Mouse (Mus musculus): ENCODE results near the gene Ncam1. TPM values are rescaled to one million over a fixed set of nuclear protein-coding genes. Genes with fewer than 3 reads are reported as not detected.

The Ncam1 gene
- polyA plus RNA-seq, 1 experiment from 2014 or later, result 163 TPM

DNA sequence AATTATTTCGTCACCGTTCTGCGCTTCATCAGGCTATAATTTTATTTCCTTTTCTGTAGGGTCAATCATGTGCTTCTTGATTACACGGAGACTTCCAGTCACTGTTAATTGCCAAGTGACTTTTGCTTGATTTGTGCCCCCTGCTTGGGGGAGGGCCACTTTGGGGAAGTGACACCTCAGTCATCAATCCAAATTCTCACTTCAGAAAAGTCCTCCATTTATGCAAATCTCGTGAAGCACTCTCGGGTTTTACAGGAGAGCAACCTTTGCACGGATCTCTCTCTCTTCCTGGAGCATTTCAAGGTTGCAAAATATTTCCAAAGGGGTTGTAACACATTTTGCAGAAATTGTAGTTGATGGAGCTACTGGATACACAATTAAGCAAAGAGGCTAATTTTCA lies 267.5 kb downstream of the Ncam1 start:
- WGBS, result 63% methylated on average over 7 of the region's 7 CpGs
- Histone ChIP-seq H3K27ac (ENCODE audit: low read depth, low read length) (no peak overlapping the region), H3K4me1 (ENCODE audit: control insufficient read depth, insufficient read depth, low read length) (peaks cover 19% of the 10 kb centered on the region)

DNA sequence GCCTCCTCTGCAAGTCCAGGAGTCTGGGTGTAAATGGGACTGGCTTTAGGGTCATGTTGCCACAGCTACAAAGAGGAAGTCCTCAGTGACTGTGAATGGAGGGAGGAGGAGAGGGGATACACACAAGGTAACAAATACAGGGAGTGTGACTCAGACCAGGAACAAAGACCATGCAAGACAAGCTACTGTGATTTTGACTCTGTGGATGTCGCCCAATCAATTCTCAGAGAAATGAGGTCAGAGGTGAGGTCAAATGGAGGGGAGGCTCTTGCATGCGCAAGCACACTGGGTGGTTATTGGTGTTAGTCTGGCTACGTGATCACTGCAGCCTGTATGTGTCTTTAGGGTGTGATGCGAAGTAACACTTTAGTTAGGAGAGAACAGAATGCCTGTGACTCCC lies 268.0 kb downstream of the Ncam1 start:
- Histone ChIP-seq H3K4me3 (ENCODE audit: low read depth, low read length) (no peak overlapping the region), H3K9me3 (replicated peaks; ENCODE audit: control insufficient read depth, low read length) (no peaks in the 10 kb centered on the region), H3K36me3 (ENCODE audit: control insufficient read depth, insufficient read depth, low read length) (peaks cover 16% of the 10 kb centered on the region; the same call in 1 of the 2 replicates), H3K4me1 (ENCODE audit: control insufficient read depth, insufficient read depth, low read length) (peaks cover 19% of the 10 kb centered on the region), H3K9ac (ENCODE audit: low read length) (no peak overlapping the region), H3K4me2 (ENCODE audit: low read length) (no peak overlapping the region), H3K27ac (ENCODE audit: low read depth, low read length) (no peak overlapping the region), H3K27me3 (replicated peaks; ENCODE audit: control insufficient read depth, insufficient read depth, low read length) (no peaks in the 10 kb centered on the region)
- no peak for ATAC-seq
- 70% methylated on average over 4 of the region's 4 CpGs for WGBS
- DNase-seq (ENCODE audit: low spot score), result no peak

More for the DNA sequence above, 267.5 kb downstream of the Ncam1 start:
- Histone ChIP-seq H3K4me2 (ENCODE audit: low read length) (no peak overlapping the region), H3K4me3 (ENCODE audit: low read depth, low read length) (no peak overlapping the region), H3K36me3 (ENCODE audit: control insufficient read depth, insufficient read depth, low read length) (peaks cover 18% of the 10 kb centered on the region; the same call in 1 of the 2 replicates), H3K27me3 (replicated peaks; ENCODE audit: control insufficient read depth, insufficient read depth, low read length) (no peaks in the 10 kb centered on the region), H3K9me3 (replicated peaks; ENCODE audit: control insufficient read depth, low read length) (no peaks in the 10 kb centered on the region), H3K9ac (ENCODE audit: low read length) (no peak overlapping the region)
- ATAC-seq (no peak), DNase-seq (ENCODE audit: low spot score) (no peak)

DNA sequence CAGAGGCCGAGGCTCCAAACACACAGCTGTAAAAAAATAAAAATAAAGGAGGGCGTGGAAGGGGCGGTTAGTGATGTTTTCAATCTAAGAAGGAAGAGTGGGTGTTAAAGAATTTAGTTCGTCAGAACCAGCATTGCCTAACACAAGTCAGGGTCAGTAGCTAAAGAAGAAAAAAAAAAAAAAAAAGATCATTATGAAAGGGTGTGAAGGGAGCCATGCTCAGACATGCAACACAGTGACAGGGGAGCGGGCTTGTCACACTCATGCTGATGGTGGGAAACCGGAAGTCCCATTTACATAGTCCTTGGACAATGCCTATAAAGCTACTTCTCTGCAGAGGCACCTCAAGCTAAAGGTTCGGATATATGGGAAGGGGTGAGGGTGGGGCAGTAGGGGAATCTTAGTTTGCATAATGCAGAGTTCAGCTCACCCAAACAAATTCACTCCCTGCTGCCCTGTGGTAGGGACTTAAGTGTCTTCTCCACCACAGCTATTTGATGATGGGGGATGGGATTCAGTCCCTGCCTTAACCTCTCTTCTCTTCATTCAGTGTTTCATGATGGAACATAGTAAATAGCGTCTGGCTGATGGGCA lies 269.3 kb downstream of the Ncam1 start:
- WGBS, result 66% methylated on average over 8 of the region's 8 CpGs
- Histone ChIP-seq H3K36me3 (ENCODE audit: control insufficient read depth, insufficient read depth, low read length) (peaks cover 16% of the 10 kb centered on the region; the same call in 1 of the 2 replicates), H3K4me1 (ENCODE audit: control insufficient read depth, insufficient read depth, low read length) (peaks cover 14% of the 10 kb centered on the region), H3K4me3 (ENCODE audit: low read depth, low read length) (no peak overlapping the region), H3K4me2 (ENCODE audit: low read length) (no peak overlapping the region), H3K9me3 (replicated peaks; ENCODE audit: control insufficient read depth, low read length) (no peaks in the 10 kb centered on the region), H3K9ac (ENCODE audit: low read length) (no peak overlapping the region), H3K27me3 (replicated peaks; ENCODE audit: control insufficient read depth, insufficient read depth, low read length) (no peaks in the 10 kb centered on the region), H3K27ac (ENCODE audit: low read depth, low read length) (no peak overlapping the region)
- ATAC-seq (no peak), DNase-seq (ENCODE audit: low spot score) (no peak)

DNA sequence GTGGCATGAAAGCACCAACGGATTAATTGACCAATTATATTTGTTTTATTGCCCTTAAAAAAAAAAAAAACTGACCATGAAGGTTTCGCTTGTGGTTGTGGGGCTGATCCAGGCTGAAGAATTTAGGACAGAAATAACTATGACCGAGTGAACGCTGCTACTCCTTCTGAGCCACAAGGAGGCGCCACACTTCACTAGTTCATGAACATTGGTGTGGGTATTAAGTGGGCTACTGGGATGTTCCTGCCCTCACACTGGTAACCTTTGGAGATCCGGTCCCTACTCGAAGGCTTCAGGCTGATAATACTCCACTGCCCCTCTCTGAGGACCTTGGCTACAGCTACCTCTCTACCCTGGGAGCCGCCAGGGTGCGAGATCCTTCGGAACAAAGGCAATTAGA lies 269.8 kb downstream of the Ncam1 start:
- H3K27me3 ChIP-seq (replicated peaks; ENCODE audit: control insufficient read depth, insufficient read depth, low read length), result no peaks in the 10 kb centered on the region
- no peak overlapping the region for H3K4me2 ChIP-seq (ENCODE audit: low read length)
- DNase-seq (ENCODE audit: low spot score) (peak; percentile 76), ATAC-seq (no peak; the same call in 1 of the 2 replicates)
- WGBS, result 52% methylated on average over 10 of the region's 10 CpGs
- no peaks in the 10 kb centered on the region for H3K9me3 ChIP-seq (replicated peaks; ENCODE audit: control insufficient read depth, low read length)
- no peak overlapping the region for H3K4me3 ChIP-seq (ENCODE audit: low read depth, low read length)
- no peak overlapping the region for H3K9ac ChIP-seq (ENCODE audit: low read length)
- H3K27ac ChIP-seq (ENCODE audit: low read depth, low read length), result no peak overlapping the region
- peaks cover 16% of the 10 kb centered on the region; the same call in 1 of the 2 replicates for H3K36me3 ChIP-seq (ENCODE audit: control insufficient read depth, insufficient read depth, low read length)
- peaks cover 10% of the 10 kb centered on the region for H3K4me1 ChIP-seq (ENCODE audit: control insufficient read depth, insufficient read depth, low read length)

DNA sequence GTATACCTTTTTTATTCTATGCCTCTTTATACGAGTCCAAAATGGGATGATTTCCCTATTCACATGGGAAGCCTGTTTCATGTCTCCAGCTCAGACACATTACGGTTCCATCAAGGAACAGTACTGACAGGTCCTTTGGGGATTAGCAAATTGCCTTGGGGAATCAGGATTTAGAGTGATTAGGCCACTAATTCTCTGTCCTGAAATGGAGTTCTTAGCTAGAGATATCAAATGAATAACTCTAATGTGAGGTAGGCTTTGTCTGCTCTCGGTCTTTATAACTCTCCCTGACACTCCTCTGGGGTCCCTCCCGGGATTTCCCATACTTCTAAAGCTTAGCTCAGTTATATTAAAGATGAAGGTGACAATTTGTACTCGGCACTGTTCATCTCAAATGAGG lies 270.7 kb downstream of the Ncam1 start:
- H3K9me3 ChIP-seq (replicated peaks; ENCODE audit: control insufficient read depth, low read length), result no peaks in the 10 kb centered on the region
- H3K27me3 ChIP-seq (replicated peaks; ENCODE audit: control insufficient read depth, insufficient read depth, low read length), result no peaks in the 10 kb centered on the region
- peaks cover 17% of the 10 kb centered on the region; the same call in 1 of the 2 replicates for H3K36me3 ChIP-seq (ENCODE audit: control insufficient read depth, insufficient read depth, low read length)
- no peak overlapping the region for H3K27ac ChIP-seq (ENCODE audit: low read depth, low read length)
- 29% methylated on average over 5 of the region's 5 CpGs for WGBS
- H3K4me1 ChIP-seq (ENCODE audit: control insufficient read depth, insufficient read depth, low read length), result peaks cover 6% of the 10 kb centered on the region
- DNase-seq (ENCODE audit: low spot score), result no peak
- H3K9ac ChIP-seq (ENCODE audit: low read length), result no peak overlapping the region
- no peak for ATAC-seq
- no peak overlapping the region for H3K4me3 ChIP-seq (ENCODE audit: low read depth, low read length)
- H3K4me2 ChIP-seq (ENCODE audit: low read length), result no peak overlapping the region

DNA sequence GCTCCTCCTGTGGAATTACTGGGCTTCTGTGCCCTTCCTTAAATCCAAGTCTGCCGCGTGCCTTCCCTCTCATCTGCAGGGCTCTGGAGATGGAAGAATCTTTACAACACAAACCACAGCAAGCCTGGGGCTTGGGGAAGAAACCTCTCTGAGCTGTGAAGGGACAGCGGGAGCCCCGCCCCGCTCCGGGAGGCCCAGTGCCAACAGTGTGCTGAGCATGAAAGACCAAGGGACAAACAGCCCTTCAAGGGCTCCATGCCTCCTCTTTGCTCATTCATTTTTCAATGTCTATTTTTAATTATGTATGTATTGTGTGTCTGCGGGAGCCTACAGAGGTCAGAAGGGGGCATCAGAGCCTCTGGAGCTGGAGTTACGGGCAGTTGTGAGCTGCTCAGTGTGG lies 271.4 kb downstream of the Ncam1 start:
- Histone ChIP-seq H3K27ac (ENCODE audit: low read depth, low read length) (peak overlapping the region; percentile 39; the same call in 1 of the 2 replicates), H3K36me3 (ENCODE audit: control insufficient read depth, insufficient read depth, low read length) (peaks cover 21% of the 10 kb centered on the region; the same call in 1 of the 2 replicates), H3K4me2 (ENCODE audit: low read length) (no peak overlapping the region), H3K4me3 (ENCODE audit: low read depth, low read length) (no peak overlapping the region), H3K9me3 (replicated peaks; ENCODE audit: control insufficient read depth, low read length) (no peaks in the 10 kb centered on the region), H3K27me3 (replicated peaks; ENCODE audit: control insufficient read depth, insufficient read depth, low read length) (no peaks in the 10 kb centered on the region), H3K9ac (ENCODE audit: low read length) (no peak overlapping the region), H3K4me1 (ENCODE audit: control insufficient read depth, insufficient read depth, low read length) (peaks cover 6% of the 10 kb centered on the region)
- no peak for DNase-seq (ENCODE audit: low spot score)
- 54% methylated on average over 8 of the region's 8 CpGs for WGBS
- no peak; the same call in 1 of the 2 replicates for ATAC-seq

DNA sequence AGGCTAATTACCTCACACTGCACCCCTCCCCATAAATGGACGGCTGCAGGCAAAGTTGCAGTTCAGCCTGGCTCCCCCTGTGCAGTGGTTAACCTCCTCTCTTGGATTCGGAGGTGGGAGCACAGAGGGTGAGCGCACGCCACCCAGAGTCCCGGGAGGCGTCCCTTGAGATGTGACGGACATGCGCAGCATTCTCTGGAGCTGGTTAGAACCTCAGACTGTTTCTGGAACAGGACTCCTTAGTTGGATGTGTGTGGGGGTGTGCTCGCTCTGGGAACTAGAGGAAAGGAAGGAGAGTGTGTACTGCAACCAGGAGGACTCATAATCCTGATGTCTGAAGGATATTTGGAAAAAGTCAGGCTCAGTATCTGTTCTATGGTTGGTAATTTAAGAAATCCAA lies 274.0 kb downstream of the Ncam1 start:
- Histone ChIP-seq H3K4me2 (ENCODE audit: low read length) (no peak overlapping the region), H3K9ac (ENCODE audit: low read length) (no peak overlapping the region), H3K4me1 (ENCODE audit: control insufficient read depth, insufficient read depth, low read length) (peaks cover 6% of the 10 kb centered on the region), H3K36me3 (ENCODE audit: control insufficient read depth, insufficient read depth, low read length) (peaks cover 31% of the 10 kb centered on the region), H3K4me3 (ENCODE audit: low read depth, low read length) (no peak overlapping the region), H3K9me3 (replicated peaks; ENCODE audit: control insufficient read depth, low read length) (no peaks in the 10 kb centered on the region), H3K27me3 (replicated peaks; ENCODE audit: control insufficient read depth, insufficient read depth, low read length) (no peaks in the 10 kb centered on the region), H3K27ac (ENCODE audit: low read depth, low read length) (no peak overlapping the region)
- 74% methylated on average over 9 of the region's 9 CpGs for WGBS
- no peak for ATAC-seq
- DNase-seq (ENCODE audit: low spot score), result no peak

DNA sequence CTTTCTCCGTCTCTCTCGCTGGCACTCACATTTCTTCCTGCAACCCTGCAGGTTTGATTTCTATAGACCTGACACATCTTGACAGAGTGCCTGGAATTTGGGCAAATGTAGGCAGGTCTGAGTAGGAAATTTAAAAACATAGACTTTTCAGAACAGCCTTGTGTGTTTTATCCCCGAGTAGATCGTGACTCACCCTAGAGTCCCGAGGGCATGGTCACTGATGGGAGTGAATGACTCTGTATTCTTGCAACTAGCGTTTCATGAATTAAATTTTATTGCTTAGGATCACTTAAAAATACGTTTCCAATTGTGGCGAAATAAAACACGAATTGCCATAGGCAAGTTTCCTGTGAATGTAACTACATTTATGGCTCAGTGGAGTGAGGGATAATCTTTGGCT lies 274.8 kb downstream of the Ncam1 start:
- ATAC-seq, result no peak
- WGBS, result 94% methylated on average over 9 of the region's 9 CpGs
- Histone ChIP-seq H3K27ac (ENCODE audit: low read depth, low read length) (no peak overlapping the region), H3K36me3 (ENCODE audit: control insufficient read depth, insufficient read depth, low read length) (peaks cover 39% of the 10 kb centered on the region), H3K4me1 (ENCODE audit: control insufficient read depth, insufficient read depth, low read length) (peaks cover 6% of the 10 kb centered on the region), H3K27me3 (replicated peaks; ENCODE audit: control insufficient read depth, insufficient read depth, low read length) (no peaks in the 10 kb centered on the region), H3K9ac (ENCODE audit: low read length) (no peak overlapping the region), H3K4me2 (ENCODE audit: low read length) (no peak overlapping the region), H3K4me3 (ENCODE audit: low read depth, low read length) (no peak overlapping the region), H3K9me3 (replicated peaks; ENCODE audit: control insufficient read depth, low read length) (no peaks in the 10 kb centered on the region)
- no peak for DNase-seq (ENCODE audit: low spot score)

DNA sequence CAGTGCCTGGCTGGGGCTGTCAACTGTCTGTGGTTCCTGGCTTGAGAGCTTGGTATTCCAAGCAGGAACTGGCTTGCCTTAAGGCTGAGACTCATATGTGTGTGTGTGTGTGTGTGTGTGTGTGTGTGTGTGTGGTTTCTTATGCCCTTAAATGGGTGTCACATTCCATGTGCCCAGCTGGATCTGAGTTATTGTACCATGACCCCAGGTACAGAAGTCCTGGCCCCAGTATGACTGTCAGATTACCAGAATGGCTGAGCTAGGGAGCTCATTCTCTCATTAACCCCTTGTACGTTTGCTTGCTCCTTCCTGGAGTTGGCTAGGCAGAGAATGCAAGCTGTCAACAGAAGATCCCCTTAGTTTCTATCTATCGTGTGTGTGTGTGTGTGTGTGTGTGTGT lies 284.4 kb downstream of the Ncam1 start:
- peaks cover 46% of the 10 kb centered on the region for H3K36me3 ChIP-seq (ENCODE audit: control insufficient read depth, insufficient read depth, low read length)
- WGBS, result 75% methylated on average over 2 of the region's 2 CpGs
- DNase-seq (ENCODE audit: low spot score), result no peak
- no peak overlapping the region for H3K27ac ChIP-seq (ENCODE audit: low read depth, low read length)
- no peaks in the 10 kb centered on the region for H3K27me3 ChIP-seq (replicated peaks; ENCODE audit: control insufficient read depth, insufficient read depth, low read length)
- H3K9ac ChIP-seq (ENCODE audit: low read length), result no peak overlapping the region
- no peak overlapping the region for H3K4me2 ChIP-seq (ENCODE audit: low read length)
- H3K4me1 ChIP-seq (ENCODE audit: control insufficient read depth, insufficient read depth, low read length), result no peaks in the 10 kb centered on the region
- no peaks in the 10 kb centered on the region for H3K9me3 ChIP-seq (replicated peaks; ENCODE audit: control insufficient read depth, low read length)
- no peak for ATAC-seq
- no peak overlapping the region for H3K4me3 ChIP-seq (ENCODE audit: low read depth, low read length)

Measured in forebrain, embryonic 14.5 days (tissue).